Mouse (Mus musculus) lung, postnatal 0 days (tissue): Measurements from ENCODE around the gene Arhgap20. TPM values are rescaled to one million over a fixed set of nuclear protein-coding genes. Genes with fewer than 3 reads are reported as not detected.

Experiments
- ATAC-seq: fragments of 200-750 bp; cut with Nextera tagmentation; 2 replicates; pipeline ENCODE4 v1.8.0; 2017; ENCODE audit warnings: moderate library complexity
- DNase-seq: peaks from one replicate; pipeline ENCODE4 v3.0.0-alpha.2; 2016; ENCODE audit warnings: low spot score
- H3K27ac ChIP-seq: fragments of 300-500 bp; sonication (generic); 2 replicates; pipeline ENCODE4 v1.5.1; 2014; ENCODE audit warnings: antibody characterized with exemption, mild to moderate bottlenecking, low read length, mixed read lengths
- H3K27me3 ChIP-seq: fragments of 300-500 bp; sonication (generic); replicated peaks from 2 replicates; pipeline ENCODE4 v1.6.1; 2014; ENCODE audit warnings: low read length, mixed read lengths; ENCODE audit not compliant: insufficient read depth
- H3K36me3 ChIP-seq: fragments of 300-500 bp; sonication (generic); 2 replicates; pipeline ENCODE4 v1.6.1; 2014; ENCODE audit warnings: low read length, mixed read lengths; ENCODE audit not compliant: insufficient read depth
- H3K4me1 ChIP-seq: fragments of 300-500 bp; sonication (generic); 2 replicates; pipeline ENCODE4 v1.6.1; 2014; ENCODE audit warnings: antibody characterized with exemption, low read depth, low read length, mixed read lengths; ENCODE audit not compliant: insufficient read depth
- H3K4me2 ChIP-seq: fragments of 300-500 bp; sonication (generic); replicated peaks from 2 replicates; pipeline ENCODE4 v1.6.1; 2014; ENCODE audit warnings: low read depth, mild to moderate bottlenecking, low read length, moderate library complexity, mixed read lengths
- H3K4me3 ChIP-seq: fragments of 300-500 bp; sonication (generic); 2 replicates; pipeline ENCODE4 v1.5.1; 2014; ENCODE audit warnings: low read depth, low read length
- H3K9ac ChIP-seq: fragments of 300-500 bp; sonication (generic); replicated peaks from 2 replicates; pipeline ENCODE4 v1.6.1; 2014; ENCODE audit warnings: low read depth, mild to moderate bottlenecking
- H3K9me3 ChIP-seq: fragments of 300-500 bp; sonication (generic); 2 replicates; pipeline ENCODE4 v1.6.1; 2016; ENCODE audit warnings: low read length, mixed read lengths
- CTCF ChIP-seq: IDR thresholded peaks from 2 replicates; pipeline ENCODE4 v1.5.1; 2016; ENCODE audit warnings: antibody characterized with exemption, mild to moderate bottlenecking
- EP300 ChIP-seq: IDR thresholded peaks from 2 replicates; pipeline ENCODE4 v1.6.1; 2016; ENCODE audit warnings: antibody characterized with exemption, mild to moderate bottlenecking, control low read depth
- WGBS: fragments of 180-500 bp; shearing (Covaris S2); extraction: QIAGEN DNeasy Blood & Tissue Kit; methylation state at CpG from one replicate; pipeline ENCODE4 v1.1.7; 2014; 5-methylcytosine and 5-hydroxymethylcytosine counted together
- polyA plus RNA-seq: library from polyadenylated mRNA; unstranded; fragments of >200 nt; fragmentation: Nextera tagmentation; extraction: Ambion mirVana; gene quantifications from 2 replicates; pipeline ENCODE4 v1.2.1, GENCODE M21; 2015

Arhgap20 gene
- polyA plus RNA-seq, 1 experiment from 2014 or later = 7.5 TPM

GRCm38 (mm10) chr9:51766175-51767062 lies 1.3 kb downstream of the Arhgap20 start:
- peaks cover 10% of the 10 kb centered on the region; the same call in 1 of the 2 replicates for H3K27me3 ChIP-seq
- H3K4me2 ChIP-seq = peak overlapping the region; percentile 92
- H3K4me3 ChIP-seq = peak overlapping the region; percentile 67
- DNase-seq = peak; percentile 54
- no peak for ATAC-seq
- H3K36me3 ChIP-seq = no peaks in the 10 kb centered on the region
- no peak overlapping the region for H3K9ac ChIP-seq
- no peaks in the 10 kb centered on the region for H3K9me3 ChIP-seq
- under 1% methylated on average over 27 of the region's 29 CpGs for WGBS
- no peak for TF ChIP-seq CTCF
- no peak for TF ChIP-seq EP300
- H3K4me1 ChIP-seq = peaks cover 3% of the 10 kb centered on the region; the same call in 1 of the 2 replicates
- H3K27ac ChIP-seq = no peak overlapping the region

GRCm38 (mm10) chr9:51774201-51774600 lies 9.1 kb downstream of the Arhgap20 start:
- TF ChIP-seq CTCF (no peak), EP300 (no peak)
- 78% methylated on average over 3 of the region's 3 CpGs for WGBS
- no peak overlapping the region for H3K4me2 ChIP-seq
- no peaks in the 10 kb centered on the region for H3K36me3 ChIP-seq
- DNase-seq (no peak), ATAC-seq (no peak)
- H3K9me3 ChIP-seq = no peaks in the 10 kb centered on the region
- no peak overlapping the region for H3K4me3 ChIP-seq
- H3K27me3 ChIP-seq = no peaks in the 10 kb centered on the region
- H3K4me1 ChIP-seq = no peaks in the 10 kb centered on the region
- H3K9ac ChIP-seq = no peak overlapping the region
- no peak overlapping the region for H3K27ac ChIP-seq

- H3K27ac ChIP-seq = no peak overlapping the region
- WGBS = 62% methylated on average over 2 of the region's 2 CpGs
- no peak for ATAC-seq
- DNase-seq = no peak
- H3K4me3 ChIP-seq = no peak overlapping the region
- H3K4me1 ChIP-seq = no peaks in the 10 kb centered on the region
- no peaks in the 10 kb centered on the region for H3K27me3 ChIP-seq
- no peaks in the 10 kb centered on the region for H3K36me3 ChIP-seq
- TF ChIP-seq CTCF (no peak), EP300 (no peak)
- H3K4me2 ChIP-seq = no peak overlapping the region
- no peaks in the 10 kb centered on the region for H3K9me3 ChIP-seq
- H3K9ac ChIP-seq = no peak overlapping the region
These were observed 11.3 kb downstream of the Arhgap20 start for GRCm38 (mm10) chr9:51776459-51776858.

GRCm38 (mm10) chr9:51777180-51777579 lies 12.0 kb downstream of the Arhgap20 start:
- 0% methylated on average over 1 of the region's 1 CpGs for WGBS
- no peak overlapping the region for H3K27ac ChIP-seq
- no peaks in the 10 kb centered on the region for H3K4me1 ChIP-seq
- H3K9me3 ChIP-seq = no peaks in the 10 kb centered on the region
- no peaks in the 10 kb centered on the region for H3K36me3 ChIP-seq
- ATAC-seq = no peak
- H3K4me3 ChIP-seq = no peak overlapping the region
- no peak for TF ChIP-seq EP300
- TF ChIP-seq CTCF = peak; percentile 70
- no peaks in the 10 kb centered on the region for H3K27me3 ChIP-seq
- peak; percentile 45 for DNase-seq
- H3K9ac ChIP-seq = no peak overlapping the region
- no peak overlapping the region for H3K4me2 ChIP-seq

GRCm38 (mm10) chr9:51779232-51779631 lies 14.1 kb downstream of the Arhgap20 start:
- Histone ChIP-seq H3K4me1 (no peaks in the 10 kb centered on the region), H3K9me3 (no peaks in the 10 kb centered on the region), H3K36me3 (no peaks in the 10 kb centered on the region), H3K4me3 (no peak overlapping the region), H3K4me2 (no peak overlapping the region), H3K9ac (no peak overlapping the region), H3K27me3 (no peaks in the 10 kb centered on the region), H3K27ac (no peak overlapping the region)
- 84% methylated on average over 5 of the region's 5 CpGs for WGBS
- DNase-seq (no peak), ATAC-seq (no peak)
- TF ChIP-seq EP300 = no peak
- no peak for TF ChIP-seq CTCF

GRCm38 (mm10) chr9:51781092-51781491 lies 16.0 kb downstream of the Arhgap20 start:
- TF ChIP-seq EP300 (no peak), CTCF (no peak)
- no peaks in the 10 kb centered on the region for H3K4me1 ChIP-seq
- H3K9ac ChIP-seq = no peak overlapping the region
- no peak for DNase-seq
- no peaks in the 10 kb centered on the region for H3K9me3 ChIP-seq
- no peak overlapping the region for H3K4me2 ChIP-seq
- WGBS = 81% methylated on average over 7 of the region's 7 CpGs
- H3K27ac ChIP-seq = no peak overlapping the region
- no peaks in the 10 kb centered on the region for H3K36me3 ChIP-seq
- ATAC-seq = no peak
- no peak overlapping the region for H3K4me3 ChIP-seq
- H3K27me3 ChIP-seq = no peaks in the 10 kb centered on the region
